Mouse (Mus musculus) skeletal muscle tissue, postnatal 0 days (tissue): Measurements from ENCODE around the gene Hcls1. TPM values are rescaled to one million over a fixed set of nuclear protein-coding genes. Genes with fewer than 3 reads are reported as not detected.

Source experiments
- polyA plus RNA-seq: library from polyadenylated mRNA; unstranded; fragments of >200 nt; fragmentation: Nextera tagmentation; extraction: Ambion mirVana; gene quantifications from 2 replicates; pipeline ENCODE4 v1.2.1, GENCODE M21; 2015

Gene Hcls1
- 4.6 and 7.2 TPM in 2 replicates for polyA plus RNA-seq

GRCm38 (mm10) chr16:36934841-36935620 is at the start of gene Hcls1:
Hcls1 (plus strand) TSS chr16:36934983.

GRCm38 (mm10) chr16:36989999-36990625 is 55.3 kb downstream of the Hcls1 start, which contains the start of gene Fbxo40:
Fbxo40 (minus strand) TSS chr16:36990467.

DNA sequence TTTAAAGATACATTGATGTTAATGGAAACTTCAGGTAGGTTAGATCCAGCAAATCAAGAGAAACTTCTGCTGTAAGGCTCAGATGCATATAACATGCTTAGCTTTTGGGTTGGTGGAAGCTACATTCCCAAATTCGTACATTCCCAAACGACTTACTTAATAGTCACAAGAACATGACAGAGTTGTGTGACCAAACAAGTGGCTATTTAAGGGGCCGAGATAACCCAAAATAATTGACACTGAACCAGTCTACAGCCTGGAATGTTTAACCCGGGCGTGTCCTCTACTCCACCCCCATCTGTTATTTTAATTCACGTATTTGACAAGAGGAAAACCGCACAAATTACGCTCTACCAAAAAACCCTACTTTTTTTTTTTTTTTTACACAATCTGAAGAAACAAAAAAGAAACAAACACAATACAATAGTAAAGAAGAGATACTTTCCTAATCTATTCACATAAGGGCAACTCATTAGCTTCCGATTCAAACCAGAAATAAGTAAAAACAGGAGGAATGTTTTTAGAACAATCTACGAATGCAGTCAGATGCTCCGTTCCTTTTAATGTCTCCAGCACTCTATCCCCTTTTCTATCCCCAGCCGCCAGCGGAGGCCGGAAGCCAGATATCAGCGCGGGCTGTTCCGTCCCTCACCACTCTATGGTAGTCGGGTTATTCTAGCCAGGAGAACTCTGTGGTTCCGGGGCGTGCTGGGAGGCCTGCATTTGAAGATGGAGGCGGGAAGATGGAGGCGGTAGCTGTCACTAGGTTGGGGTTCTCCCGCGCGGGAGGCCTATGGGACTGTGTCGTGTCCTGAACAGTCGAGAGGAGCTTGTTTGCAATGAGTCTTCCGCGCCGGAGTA is 76.5 kb downstream of the Hcls1 start, which contains the start of gene Polq:
Polq (plus strand) TSS at position 726 of the 861 bp plus-strand sequence.

Other genes starting within 250 kb of the Hcls1 start
- not detected in 2 replicates for gene Ildr1, start 241.0 kb upstream of the Hcls1 start, polyA plus RNA-seq
- 0.68 and 1.9 TPM in 2 replicates for gene Slc15a2, start 150.0 kb upstream of the Hcls1 start, polyA plus RNA-seq
- gene Iqcb1, start 106.6 kb upstream of the Hcls1 start, polyA plus RNA-seq, result 19.0 and 22.0 TPM in 2 replicates
- 0.62 and 1.1 TPM in 2 replicates for gene Eaf2, start 60.0 kb upstream of the Hcls1 start, polyA plus RNA-seq
- 56.6 and 62.9 TPM in 2 replicates for gene Golgb1, start 59.8 kb upstream of the Hcls1 start, polyA plus RNA-seq
- gene Fbxo40, start 55.5 kb downstream of the Hcls1 start, polyA plus RNA-seq, result 4.7 and 5.1 TPM in 2 replicates
- gene Polq, start 76.8 kb downstream of the Hcls1 start, polyA plus RNA-seq, result 1.1 and 1.2 TPM in 2 replicates